Mouse (Mus musculus): ENCODE results near the gene Igf1. TPM values are rescaled to one million over a fixed set of nuclear protein-coding genes. Genes with fewer than 3 reads are reported as not detected.

The Igf1 gene
- polyA plus RNA-seq, 1 experiment, result 6.1 TPM

- no peak overlapping the region for H3K27ac ChIP-seq (ENCODE audit: insufficient read depth, low read depth, low read length)
- H3K4me3 ChIP-seq (ENCODE audit: low read depth, low read length), result no peak overlapping the region
- no peaks in the 10 kb centered on the region for H3K27me3 ChIP-seq (ENCODE audit: control insufficient read depth, insufficient read depth, low read length)
- no peak for TF ChIP-seq CTCF (IDR thresholded peaks at IDR 0.05; ENCODE audit: extremely low read depth, insufficient read length, insufficient replicate concordance, low read depth, low read length)
- no peak for TF ChIP-seq POLR2A (IDR thresholded peaks at IDR 0.05; ENCODE audit: low read depth, low read length)
- WGBS, result 55% methylated on average over 3 of the region's 3 CpGs
- H3K36me3 ChIP-seq (ENCODE audit: control insufficient read depth, insufficient read depth, low read length), result no peaks in the 10 kb centered on the region
- no peaks in the 10 kb centered on the region for H3K4me1 ChIP-seq (ENCODE audit: control insufficient read depth, insufficient read depth, insufficient read length, low read length)
Observed at GRCm38 (mm10) chr10:87851492-87851891, 6.6 kb upstream of the Igf1 start.

- under 1% methylated on average over 5 of the region's 5 CpGs for WGBS
- TF ChIP-seq POLR2A (IDR thresholded peaks at IDR 0.05; ENCODE audit: low read depth, low read length), result no peak
- TF ChIP-seq CTCF (IDR thresholded peaks at IDR 0.05; ENCODE audit: extremely low read depth, insufficient read length, insufficient replicate concordance, low read depth, low read length), result peak; percentile 53; the same call in 1 of the 2 replicates
- Histone ChIP-seq H3K27ac (ENCODE audit: insufficient read depth, low read depth, low read length) (no peak overlapping the region), H3K36me3 (ENCODE audit: control insufficient read depth, insufficient read depth, low read length) (no peaks in the 10 kb centered on the region), H3K4me3 (ENCODE audit: low read depth, low read length) (no peak overlapping the region), H3K27me3 (ENCODE audit: control insufficient read depth, insufficient read depth, low read length) (no peaks in the 10 kb centered on the region), H3K4me1 (ENCODE audit: control insufficient read depth, insufficient read depth, insufficient read length, low read length) (no peaks in the 10 kb centered on the region)
Observed at GRCm38 (mm10) chr10:87854408-87854807, 3.7 kb upstream of the Igf1 start.

- TF ChIP-seq CTCF (IDR thresholded peaks at IDR 0.05; ENCODE audit: extremely low read depth, insufficient read length, insufficient replicate concordance, low read depth, low read length) (no peak), POLR2A (IDR thresholded peaks at IDR 0.05; ENCODE audit: low read depth, low read length) (no peak)
- 81% methylated on average over 13 of the region's 13 CpGs for WGBS
- H3K4me1 ChIP-seq (ENCODE audit: control insufficient read depth, insufficient read depth, insufficient read length, low read length), result no peaks in the 10 kb centered on the region
- no peak overlapping the region for H3K27ac ChIP-seq (ENCODE audit: insufficient read depth, low read depth, low read length)
- H3K4me3 ChIP-seq (ENCODE audit: low read depth, low read length), result no peak overlapping the region
- no peaks in the 10 kb centered on the region for H3K27me3 ChIP-seq (ENCODE audit: control insufficient read depth, insufficient read depth, low read length)
- H3K36me3 ChIP-seq (ENCODE audit: control insufficient read depth, insufficient read depth, low read length), result no peaks in the 10 kb centered on the region
Observed at GRCm38 (mm10) chr10:87855423-87856122, 2.5 kb upstream of the Igf1 start.

GRCm38 (mm10) chr10:87857215-87857955 lies 680 bp upstream of the Igf1 start:
- Histone ChIP-seq H3K4me1 (ENCODE audit: control insufficient read depth, insufficient read depth, insufficient read length, low read length) (no peaks in the 10 kb centered on the region), H3K36me3 (ENCODE audit: control insufficient read depth, insufficient read depth, low read length) (no peaks in the 10 kb centered on the region), H3K4me3 (ENCODE audit: low read depth, low read length) (no peak overlapping the region), H3K27ac (ENCODE audit: insufficient read depth, low read depth, low read length) (no peak overlapping the region), H3K27me3 (ENCODE audit: control insufficient read depth, insufficient read depth, low read length) (no peaks in the 10 kb centered on the region; the same call in 1 of the 2 replicates)
- WGBS, result 64% methylated on average over 8 of the region's 8 CpGs
- TF ChIP-seq CTCF (IDR thresholded peaks at IDR 0.05; ENCODE audit: extremely low read depth, insufficient read length, insufficient replicate concordance, low read depth, low read length), result no peak
- TF ChIP-seq POLR2A (IDR thresholded peaks at IDR 0.05; ENCODE audit: low read depth, low read length), result no peak

- Histone ChIP-seq H3K4me3 (ENCODE audit: low read depth, low read length) (no peak overlapping the region), H3K27me3 (ENCODE audit: control insufficient read depth, insufficient read depth, low read length) (no peaks in the 10 kb centered on the region; the same call in 1 of the 2 replicates), H3K36me3 (ENCODE audit: control insufficient read depth, insufficient read depth, low read length) (no peaks in the 10 kb centered on the region), H3K27ac (ENCODE audit: insufficient read depth, low read depth, low read length) (no peak overlapping the region), H3K4me1 (ENCODE audit: control insufficient read depth, insufficient read depth, insufficient read length, low read length) (no peaks in the 10 kb centered on the region)
- TF ChIP-seq POLR2A (IDR thresholded peaks at IDR 0.05; ENCODE audit: low read depth, low read length) (no peak), CTCF (IDR thresholded peaks at IDR 0.05; ENCODE audit: extremely low read depth, insufficient read length, insufficient replicate concordance, low read depth, low read length) (no peak)
- 21% methylated on average over 6 of the region's 6 CpGs for WGBS
Observed at GRCm38 (mm10) chr10:87858939-87859338, 874 bp downstream of the Igf1 start.

GRCm38 (mm10) chr10:87859453-87859852 lies 1.4 kb downstream of the Igf1 start:
- 6% methylated on average over 10 of the region's 10 CpGs for WGBS
- H3K4me3 ChIP-seq (ENCODE audit: low read depth, low read length), result peak overlapping the region; percentile 6; the same call in 1 of the 2 replicates

More at GRCm38 (mm10) chr10:87859453-87859852, 1.4 kb downstream of the Igf1 start:
- Histone ChIP-seq H3K27me3 (ENCODE audit: control insufficient read depth, insufficient read depth, low read length) (no peaks in the 10 kb centered on the region; the same call in 1 of the 2 replicates), H3K27ac (ENCODE audit: insufficient read depth, low read depth, low read length) (no peak overlapping the region), H3K4me1 (ENCODE audit: control insufficient read depth, insufficient read depth, insufficient read length, low read length) (no peaks in the 10 kb centered on the region), H3K36me3 (ENCODE audit: control insufficient read depth, insufficient read depth, low read length) (no peaks in the 10 kb centered on the region)
- TF ChIP-seq POLR2A (IDR thresholded peaks at IDR 0.05; ENCODE audit: low read depth, low read length) (no peak), CTCF (IDR thresholded peaks at IDR 0.05; ENCODE audit: extremely low read depth, insufficient read length, insufficient replicate concordance, low read depth, low read length) (no peak)
